Mouse (Mus musculus) spleen, adult 18-20 months (tissue): ENCODE data around the gene Cldn10.
A peak's percentile ranks its signal among the peaks of the same experiment; 100 is the strongest.

Experiments
- DNase-seq, 2 experiments: peaks; one replicate each; pipeline ENCODE4 v3.0.0; 2022; ENCODE audit warnings: mixed read lengths in 2 of 2

Cldn10 gene

DNA sequence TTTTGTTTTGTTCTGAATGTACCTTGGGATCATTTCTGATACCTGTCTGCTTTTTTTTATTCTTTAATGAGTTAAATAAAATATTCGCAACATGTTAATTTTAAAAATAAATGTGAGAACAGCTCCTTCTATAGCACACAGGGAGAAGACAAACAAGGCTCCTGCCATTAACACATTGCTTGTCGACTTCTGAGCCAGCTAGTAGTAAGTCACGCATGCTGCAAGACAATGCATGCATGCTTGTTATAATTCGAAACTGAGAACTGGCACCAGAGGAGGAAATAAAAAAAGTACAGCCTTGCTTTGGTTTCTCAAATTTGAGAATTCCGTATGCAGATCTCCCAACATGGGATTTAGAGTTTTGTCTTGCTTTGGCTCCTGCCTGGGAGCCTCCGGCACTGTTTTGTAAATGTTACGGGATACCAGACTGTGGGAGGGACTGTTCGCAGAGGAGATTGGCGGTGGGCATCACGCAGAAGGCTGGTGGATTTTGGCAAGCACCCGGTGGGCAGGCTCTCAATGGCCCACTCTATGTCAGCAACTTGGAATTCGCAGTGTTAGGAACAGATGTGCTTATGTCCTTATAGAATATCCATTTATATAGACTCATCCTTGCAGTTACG lies 80.5 kb downstream of the Cldn10 start:
- no peak for DNase-seq

DNA sequence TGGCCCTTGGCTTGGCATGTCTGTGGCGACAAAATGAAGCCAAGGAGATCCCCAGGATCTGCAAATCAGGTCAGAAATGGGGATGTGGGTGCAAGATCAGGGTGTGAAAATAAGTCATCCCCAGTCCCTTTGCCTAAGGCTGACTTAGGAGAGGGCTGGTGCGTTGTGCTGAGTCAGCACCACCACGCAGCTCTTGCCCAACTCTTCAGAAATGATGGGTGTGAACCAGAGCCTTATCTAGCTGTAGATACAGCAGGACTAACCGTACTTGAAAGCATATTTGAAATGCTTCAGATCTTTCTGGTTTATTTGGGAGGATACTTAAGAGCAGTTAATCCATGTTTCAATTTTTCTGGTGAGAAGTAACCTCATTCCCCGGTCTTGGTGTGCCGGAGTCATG lies 82.0 kb downstream of the Cldn10 start:
- DNase-seq, result no peak

- DNase-seq, result no peak
These were observed 86.4 kb downstream of the Cldn10 start for GRCm38 (mm10) chr14:118874126-118874525.

- no peak for DNase-seq
These were observed 87.2 kb downstream of the Cldn10 start for GRCm38 (mm10) chr14:118874786-118875415.

DNA sequence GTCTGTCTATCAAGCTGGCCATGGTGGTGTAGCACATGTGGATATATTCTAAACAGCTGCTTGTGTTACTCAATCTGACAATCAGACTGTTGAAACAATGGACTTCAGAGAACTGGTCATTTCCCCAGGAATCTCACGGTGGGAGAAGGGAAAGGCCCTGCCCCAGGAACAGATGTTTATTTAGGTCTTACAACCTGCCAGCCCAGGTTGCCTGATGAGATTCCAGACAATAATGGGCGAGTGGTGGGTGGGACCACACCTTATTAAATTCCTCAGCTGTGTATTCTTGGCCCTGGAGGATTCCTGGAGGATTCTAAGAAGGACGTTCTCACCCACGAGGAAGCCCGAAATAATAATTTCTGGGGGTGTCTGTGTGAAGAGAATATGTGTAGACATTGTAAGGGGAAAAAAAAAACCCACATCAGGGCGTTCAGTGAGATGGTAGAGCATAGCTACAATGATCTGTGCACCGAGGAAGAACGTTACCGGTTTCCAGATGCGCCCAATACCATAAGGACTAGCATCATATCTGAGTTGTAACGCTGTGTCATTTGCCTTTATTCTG lies 90.7 kb downstream of the Cldn10 start:
- no peak for DNase-seq

- no peak for DNase-seq
These were observed 93.0 kb downstream of the Cldn10 start for GRCm38 (mm10) chr14:118880696-118881095.

- no peak for DNase-seq
These were observed 95.9 kb downstream of the Cldn10 start for GRCm38 (mm10) chr14:118883344-118884249.

GRCm38 (mm10) chr14:118884250-118884556 lies 96.5 kb downstream of the Cldn10 start:
- no peak for DNase-seq

- no peak for DNase-seq
These were observed 102.4 kb downstream of the Cldn10 start for GRCm38 (mm10) chr14:118890101-118890500.

- DNase-seq, result no peak
These were observed 107.5 kb downstream of the Cldn10 start for GRCm38 (mm10) chr14:118895228-118895627.

- no peak for DNase-seq
These were observed 107.9 kb downstream of the Cldn10 start for GRCm38 (mm10) chr14:118895655-118896054.

- DNase-seq, result no peak
These were observed 112.2 kb downstream of the Cldn10 start for GRCm38 (mm10) chr14:118899940-118900339.

GRCm38 (mm10) chr14:118900911-118901310 lies 113.2 kb downstream of the Cldn10 start:
- no peak for DNase-seq

GRCm38 (mm10) chr14:118903397-118903796 lies 115.7 kb downstream of the Cldn10 start:
- DNase-seq, result no peak

- no peak for DNase-seq
These were observed 116.3 kb downstream of the Cldn10 start for GRCm38 (mm10) chr14:118903867-118904562.

GRCm38 (mm10) chr14:118907592-118907991 lies 119.9 kb downstream of the Cldn10 start:
- no peak for DNase-seq

DNA sequence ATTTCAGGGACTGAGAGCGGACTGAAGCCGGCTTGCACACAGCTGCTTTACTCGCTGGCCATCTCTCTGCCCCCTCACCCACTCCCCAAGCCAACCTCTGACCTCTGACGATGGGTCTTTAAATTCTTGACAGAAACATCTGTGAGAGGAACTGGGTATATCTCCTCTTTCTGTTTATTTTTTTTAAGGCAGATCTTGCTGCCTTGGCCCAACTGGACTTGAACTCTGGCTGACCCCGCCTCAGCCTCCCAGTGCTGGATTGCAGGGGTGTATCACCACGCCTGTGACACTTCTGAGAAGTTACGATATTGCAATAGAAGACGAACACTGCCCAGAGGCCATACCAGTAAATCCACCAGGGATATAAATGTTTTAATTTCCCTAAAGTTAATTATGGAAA lies 122.2 kb downstream of the Cldn10 start:
- DNase-seq, result no peak

GRCm38 (mm10) chr14:118910332-118911222 lies 122.9 kb downstream of the Cldn10 start:
- peak in 1 of 2 experiments; percentile 50 for DNase-seq

DNA sequence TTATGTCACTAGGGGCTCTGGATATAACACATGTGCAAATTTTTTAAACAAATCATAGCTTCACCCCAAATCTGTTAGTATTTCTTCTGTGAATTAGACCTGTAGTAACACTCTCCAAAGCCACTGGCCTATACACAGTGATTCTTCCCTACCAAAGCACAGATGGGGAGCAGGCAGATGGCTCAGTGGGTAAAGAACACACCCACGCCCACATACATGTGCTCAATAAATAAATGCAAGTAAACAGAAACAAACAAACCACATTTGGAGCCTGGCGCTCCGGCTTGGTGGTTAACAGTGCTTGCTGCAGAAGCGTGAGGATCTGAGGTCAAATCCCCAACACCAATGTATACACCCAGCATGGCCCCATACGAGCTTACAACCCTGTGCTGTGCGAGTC lies 123.8 kb downstream of the Cldn10 start:
- DNase-seq, result no peak

- DNase-seq, result no peak
These were observed 125.9 kb downstream of the Cldn10 start for GRCm38 (mm10) chr14:118913651-118914050.

- DNase-seq, result no peak
These were observed 131.3 kb downstream of the Cldn10 start for GRCm38 (mm10) chr14:118919025-118919424.

GRCm38 (mm10) chr14:118920654-118921053 lies 132.9 kb downstream of the Cldn10 start:
- no peak for DNase-seq
